Mouse (Mus musculus) G1E (cell line): ENCODE measurements at regions not wholly inside any gene's neighbourhood (a gene's known extent, or its start where the extent isn't known, plus 50 kb on each side); places are given as distances from the start of the nearest gene placed in this dataset.

Experiments
- CTCF ChIP-seq: IDR thresholded peaks from 2 replicates; pipeline ENCODE4 v1.5.1; 2012; ENCODE audit warnings: low read depth, low read length, inconsistent platforms, mixed read lengths
- GATA1 ChIP-seq: IDR thresholded peaks from 2 replicates; pipeline ENCODE4 v1.6.1; 2012; ENCODE audit warnings: borderline replicate concordance, low read length, inconsistent platforms, mixed read lengths
- GATA2 ChIP-seq: IDR thresholded peaks from 2 replicates; pipeline ENCODE4 v1.6.1; 2012; ENCODE audit warnings: low read depth, low read length, inconsistent platforms, borderline replicate concordance
- TAL1 ChIP-seq: conservative IDR thresholded peaks from 2 replicates; pipeline ENCODE4 v1.6.1; 2012; ENCODE audit warnings: low read depth, low read length, inconsistent platforms, mixed read lengths

GRCm38 (mm10) chr12:70590456-70591050, 137.7 kb downstream of the Tmx1 start:
- TF ChIP-seq CTCF, result no peak
- TF ChIP-seq GATA1, result no peak
- TF ChIP-seq GATA2, result no peak
- TF ChIP-seq TAL1, result no peak
